Mouse (Mus musculus) heart, adult 2 months (tissue): ENCODE results near the gene Glcci1.

ENCODE experiments used
- CTCF ChIP-seq: fragments of 200-600 bp; IDR thresholded peaks from 2 replicates; pipeline ENCODE4 v1.8.1; 2022; ENCODE audit warnings: antibody characterized with exemption, mild to moderate bottlenecking, moderate library complexity
- EP300 ChIP-seq: fragments of 200-500 bp; IDR thresholded peaks from 2 replicates; pipeline ENCODE4 v1.6.1; 2011; ENCODE audit warnings: low read depth, low read length, control low read depth; ENCODE audit not compliant: insufficient read depth
- POLR2A ChIP-seq: fragments of 200-500 bp; IDR thresholded peaks from 2 replicates; pipeline ENCODE4 v1.6.1; 2011; ENCODE audit warnings: mild to moderate bottlenecking, low read depth, low read length, control low read depth; ENCODE audit not compliant: insufficient read depth

GRCm38 (mm10) chr6:8492248-8492647 lies 17.2 kb upstream of the Glcci1 start:
- no peak for TF ChIP-seq CTCF
- TF ChIP-seq POLR2A: no peak
- no peak for TF ChIP-seq EP300
